Mouse (Mus musculus) thymus, adult 2 months (tissue): ENCODE data around the gene Rab40b.

Experiments
- CTCF ChIP-seq: fragments of 200-500 bp; IDR thresholded peaks from 2 replicates; pipeline ENCODE4 v1.5.1; 2012; ENCODE audit warnings: mild to moderate bottlenecking, control low read depth, low read length, moderate library complexity, borderline replicate concordance; ENCODE audit not compliant: control insufficient read depth, poor library complexity, insufficient read depth; ENCODE audit errors: extremely low read depth
- POLR2A ChIP-seq: fragments of 200-500 bp; IDR thresholded peaks from 2 replicates; pipeline ENCODE4 v1.6.1; 2012; ENCODE audit warnings: mild to moderate bottlenecking, low read length, control low read depth, moderate library complexity; ENCODE audit not compliant: control insufficient read depth, poor library complexity, insufficient read depth; ENCODE audit errors: extremely low read depth

DNA sequence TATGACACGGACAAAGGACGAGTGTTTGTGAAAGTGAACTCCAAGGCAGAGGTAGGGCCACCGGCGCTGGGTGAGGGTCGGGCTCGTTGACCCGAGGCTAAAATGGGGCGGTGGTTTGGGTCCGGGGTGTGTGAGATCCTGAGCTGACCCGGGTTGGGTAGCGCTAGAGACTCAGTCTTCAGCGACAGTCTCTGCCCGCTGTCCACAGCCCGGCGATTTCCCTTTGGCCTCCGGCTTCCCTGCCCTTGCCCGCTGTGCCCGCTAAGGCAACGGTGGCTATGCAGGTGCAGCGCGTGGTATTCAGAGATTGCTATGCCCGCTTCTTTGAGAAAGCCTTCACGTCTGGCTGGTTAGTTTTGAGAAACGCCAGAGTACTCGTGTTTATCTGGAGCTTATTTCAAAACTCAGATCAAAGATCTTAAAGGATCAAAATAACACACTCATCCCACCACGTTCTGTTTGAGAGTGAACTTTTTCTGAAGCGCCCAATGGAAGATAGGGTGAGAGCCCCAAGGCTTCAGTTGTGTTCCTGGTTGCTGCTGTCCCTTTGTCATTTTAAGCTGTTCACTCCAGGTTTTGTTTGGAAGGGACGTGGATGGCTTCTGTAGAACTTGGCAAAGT is 33.6 kb upstream of the Rab40b start:
- TF ChIP-seq CTCF (peak; percentile 5; the same call in 1 of the 2 replicates), POLR2A (0 out of 2 replicates have a peak, but pooled peaks have one; percentile 4)
